Mouse (Mus musculus): ENCODE measurements around the gene Zfp811.

DNA sequence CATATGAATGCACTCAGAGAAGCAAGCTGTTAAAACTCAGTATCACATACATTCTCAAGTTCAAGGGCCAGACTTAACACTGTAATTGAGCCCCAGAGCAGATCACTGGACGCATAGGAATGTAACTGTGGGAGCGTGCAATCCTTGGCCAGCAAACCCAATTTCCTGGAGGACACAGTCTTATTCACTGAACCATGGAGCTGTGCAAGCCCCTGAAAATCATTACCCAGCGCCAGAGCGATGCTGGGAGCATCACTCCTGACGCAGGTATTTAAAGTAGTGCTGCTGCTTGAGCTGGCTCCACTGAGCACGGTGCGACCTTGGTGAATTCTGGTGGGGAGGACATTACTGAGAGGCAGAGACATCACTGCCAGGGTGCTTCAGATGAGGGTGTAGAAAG is 4.4 kb upstream of the Zfp811 start:
- TF ChIP-seq CTCF (IDR thresholded peaks at IDR 0.05; ENCODE audit: control insufficient read depth, insufficient read depth, insufficient read length) (no peak), USF1 (IDR thresholded peaks at IDR 0.05; ENCODE audit: low read depth) (no peak), MYOD1 (IDR thresholded peaks at IDR 0.05; ENCODE audit: control insufficient read depth, insufficient read length, low read depth) (no peak)

All from C2C12 (cell line).